Mouse (Mus musculus) right cerebral cortex, adult 2 months (tissue): ENCODE data around the gene Prrt3.

ENCODE experiments used
- DNase-seq, 2 experiments: peaks; one replicate each; pipeline ENCODE4 v3.0.0; 2021 to 2022; ENCODE audit warnings: low spot score in 2 of 2

The Prrt3 gene

DNA sequence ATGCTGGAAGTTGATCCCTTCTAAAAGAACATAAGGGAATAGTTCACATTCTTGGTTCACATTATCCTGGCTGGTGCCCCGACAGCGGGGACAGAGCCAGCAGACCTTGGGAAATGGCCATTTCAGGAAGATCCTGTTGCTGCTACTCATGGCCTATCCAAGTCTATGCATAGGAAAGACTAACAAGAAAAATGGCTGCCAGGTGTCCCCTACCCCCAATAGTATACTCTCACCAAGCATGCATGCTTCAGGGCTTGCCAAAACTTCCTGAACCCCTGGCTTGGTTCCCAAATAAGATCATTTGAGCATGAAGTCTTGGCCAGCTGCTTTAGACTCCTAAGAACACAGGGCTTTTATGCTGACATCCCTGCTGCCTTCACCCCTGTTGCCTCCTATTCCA lies 49.9 kb downstream of the Prrt3 start:
- DNase-seq: no peak

DNA sequence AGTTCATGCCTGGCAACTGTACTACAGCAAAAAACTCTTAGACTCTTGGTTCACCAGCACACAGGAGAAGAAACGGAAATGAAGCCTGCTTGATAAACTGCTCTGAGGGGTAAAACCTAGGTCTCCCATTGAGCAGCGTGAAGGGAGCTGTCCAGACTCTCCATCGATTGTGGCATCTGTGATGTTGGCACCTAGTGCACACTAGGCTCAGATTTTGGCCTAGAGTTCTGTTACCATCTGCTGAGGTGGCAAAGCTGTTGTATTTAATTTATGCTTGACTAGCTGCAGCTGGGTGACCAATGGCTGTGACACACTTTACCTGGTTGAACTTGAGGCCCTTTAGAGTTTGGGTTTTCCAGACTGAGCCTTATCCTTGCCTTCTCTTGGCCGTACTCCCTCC lies 54.1 kb downstream of the Prrt3 start:
- no peak for DNase-seq

DNA sequence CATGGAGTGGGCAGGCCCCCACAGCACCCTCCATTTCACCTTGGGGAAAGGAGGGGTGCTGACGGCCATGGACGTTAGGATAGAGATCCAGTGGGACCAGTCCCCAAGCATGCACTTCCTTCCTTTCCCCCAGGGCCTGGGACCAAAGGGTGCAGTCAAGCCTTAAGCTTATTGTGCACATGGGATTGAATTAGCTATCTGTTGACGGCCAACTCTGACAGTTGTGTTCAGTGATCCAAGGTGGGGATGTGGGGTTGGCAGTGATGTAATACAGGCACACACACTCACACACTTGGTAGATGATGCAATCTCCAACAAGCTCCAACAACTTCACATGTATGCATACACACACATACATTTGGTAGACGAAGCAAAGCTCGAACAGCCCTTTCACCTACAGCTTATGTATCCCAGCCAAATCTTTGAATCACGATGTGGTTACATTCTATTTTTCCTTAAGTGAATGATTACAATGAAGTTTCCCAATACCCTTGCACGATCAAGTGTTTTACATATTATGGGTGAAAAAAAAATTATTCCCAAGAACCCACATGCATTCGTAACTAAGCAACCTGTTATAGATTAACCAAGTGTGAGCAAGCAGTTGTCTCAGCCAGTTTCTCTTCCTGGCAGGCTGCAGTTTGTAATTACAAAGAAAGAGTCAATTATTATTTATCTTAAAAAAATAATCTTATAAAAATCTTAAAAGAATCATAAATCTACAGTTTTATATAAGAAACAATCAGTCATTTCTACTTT lies 57.3 kb downstream of the Prrt3 start:
- no peak for DNase-seq
